Mouse (Mus musculus) brain, adult 10 weeks (tissue): ENCODE measurements around the gene Olfr186. TPM values are rescaled to one million over a fixed set of nuclear protein-coding genes. Genes with fewer than 3 reads are reported as not detected.

Source experiments
- polyA plus RNA-seq: library from polyadenylated mRNA; stranded (reverse); fragments of 350-450 nt; fragmentation: Illumina TruSeq; extraction: RNeasy Lipid Tissue Mini Kit (QIAGEN cat#74804); gene quantifications from one replicate; pipeline ENCODE4 v1.2.3, GENCODE M21; 2015; ENCODE audit warnings: low read depth, low replicate concordance

Olfr186 gene
- not detected for polyA plus RNA-seq

DNA sequence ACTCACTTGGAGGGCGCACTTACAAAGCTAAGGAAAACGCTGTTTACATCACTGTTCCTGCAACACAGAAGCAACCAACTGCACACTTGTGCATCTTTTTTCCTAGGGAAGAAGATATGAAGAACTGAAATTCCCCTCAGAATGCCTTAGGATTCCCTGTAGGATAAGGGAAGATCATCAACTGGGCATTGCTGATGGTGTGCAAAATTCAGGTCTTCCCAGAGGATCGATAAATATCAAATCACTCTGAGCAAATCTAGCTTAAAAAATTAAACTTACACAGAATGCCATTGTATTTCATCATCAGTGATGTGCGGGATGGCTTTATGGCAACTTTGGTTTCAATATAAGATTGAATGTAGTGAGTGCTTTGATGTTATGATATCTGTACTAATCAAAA, at the start of gene Olfr186:
Olfr186 (minus strand) TSS at position 101 of the 400 bp plus-strand sequence.

DNA sequence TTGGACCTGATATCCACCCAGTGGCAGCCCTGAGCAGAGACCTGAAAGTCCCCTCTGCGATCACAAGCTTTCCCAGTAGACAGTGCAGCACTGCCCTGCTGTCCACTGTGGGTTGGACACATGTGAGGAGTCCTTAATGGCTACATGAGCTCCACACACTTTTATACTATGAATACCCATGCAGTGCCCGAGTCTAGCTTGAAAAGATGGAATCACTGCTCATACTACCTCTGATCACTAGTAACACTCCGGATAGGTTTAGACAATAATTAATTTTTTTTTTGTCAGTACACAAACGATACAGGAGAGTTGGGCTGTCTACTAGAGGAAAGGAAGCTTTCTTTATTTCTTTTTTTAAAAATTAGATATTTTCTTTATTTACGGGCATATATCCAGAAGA, 47.8 kb upstream of the Olfr186 start, which contains the start of gene Olfr190:
Olfr190 (minus strand) TSS at position 101 of the 400 bp plus-strand sequence.

DNA sequence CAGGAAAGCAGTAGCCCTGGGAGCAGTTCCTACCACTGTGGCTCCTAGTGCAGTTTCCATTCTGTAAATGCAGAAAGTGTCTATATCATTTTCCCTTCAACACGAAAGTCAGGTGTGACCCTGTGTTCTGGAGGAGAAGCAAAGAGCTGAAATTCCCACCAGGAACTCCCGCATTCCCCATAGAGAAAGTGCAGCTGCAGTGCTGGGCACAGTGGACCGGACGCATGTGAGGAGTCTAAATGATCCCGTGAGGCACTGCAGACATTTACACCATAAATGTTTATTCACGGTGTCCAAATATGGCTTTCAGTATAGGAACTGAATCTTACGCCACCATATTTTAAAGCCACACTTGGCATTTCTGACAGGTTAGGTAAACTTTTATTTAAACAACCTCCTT, 9.6 kb upstream of the Olfr186 start, which contains the start of gene Olfr187:
Olfr187 (minus strand) TSS at position 58 of the 400 bp plus-strand sequence.

DNA sequence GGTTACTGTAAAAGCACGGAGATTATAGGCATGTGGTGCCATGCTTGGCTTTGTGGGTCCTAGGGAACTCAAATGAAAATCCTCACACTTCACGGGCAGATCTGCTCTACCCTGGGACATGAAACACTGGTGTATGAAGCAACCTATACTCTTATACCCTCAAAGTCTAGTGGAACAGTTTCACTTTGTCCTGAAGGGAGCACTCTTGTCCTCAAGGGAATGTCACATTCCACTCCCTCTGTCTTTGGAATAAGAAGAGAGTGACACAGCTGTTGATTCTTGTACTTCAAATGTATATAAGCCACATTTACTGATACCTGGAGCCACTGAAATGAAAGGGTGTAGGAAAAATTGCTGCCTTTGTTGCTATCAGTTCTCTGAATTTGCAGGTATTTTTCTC, 35.0 kb downstream of the Olfr186 start, which contains the start of gene Olfr183:
Olfr183 (plus strand) TSS at position 301 of the 400 bp plus-strand sequence.

Other genes starting within 250 kb of the Olfr186 start
- not detected for gene Olfr173, start 230.0 kb downstream of the Olfr186 start, polyA plus RNA-seq
- gene Olfr175-ps1, start 203.5 kb downstream of the Olfr186 start, polyA plus RNA-seq: not detected
- gene Olfr177, start 155.5 kb downstream of the Olfr186 start, polyA plus RNA-seq: not detected
- not detected for gene Olfr178, start 138.2 kb downstream of the Olfr186 start, polyA plus RNA-seq
- not detected for gene Olfr181, start 101.5 kb downstream of the Olfr186 start, polyA plus RNA-seq
- not detected for gene Olfr180, start 100.9 kb downstream of the Olfr186 start, polyA plus RNA-seq
- not detected for gene Olfr183, start 34.9 kb downstream of the Olfr186 start, polyA plus RNA-seq
- not detected for gene Olfr187, start 9.5 kb upstream of the Olfr186 start, polyA plus RNA-seq
- not detected for gene Olfr190, start 47.7 kb upstream of the Olfr186 start, polyA plus RNA-seq
- gene Olfr191, start 59.5 kb upstream of the Olfr186 start, polyA plus RNA-seq: not detected
- gene Olfr193, start 81.6 kb upstream of the Olfr186 start, polyA plus RNA-seq: not detected
- gene Olfr194, start 90.8 kb upstream of the Olfr186 start, polyA plus RNA-seq: not detected
- gene Olfr195, start 116.8 kb upstream of the Olfr186 start, polyA plus RNA-seq: not detected
- gene Olfr196, start 140.2 kb upstream of the Olfr186 start, polyA plus RNA-seq: not detected
- not detected for gene Olfr198, start 173.2 kb upstream of the Olfr186 start, polyA plus RNA-seq
- gene Olfr199, start 189.5 kb upstream of the Olfr186 start, polyA plus RNA-seq: not detected
- not detected for gene Olfr201, start 242.3 kb upstream of the Olfr186 start, polyA plus RNA-seq